Mouse (Mus musculus) ES-E14 (cell line): ENCODE results near the gene Unc5c. TPM values are rescaled to one million over a fixed set of nuclear protein-coding genes. Genes with fewer than 3 reads are reported as not detected.

Experiments
- DNase-seq: peaks from one replicate; pipeline ENCODE4 v3.0.0-alpha.2; 2013; ENCODE audit warnings: low read depth, low spot score
- H3K27ac ChIP-seq: 2 replicates; pipeline ENCODE4 v1.5.1; 2012; ENCODE audit warnings: low read depth, mild to moderate bottlenecking, low read length, moderate library complexity, mixed read lengths; ENCODE audit not compliant: poor library complexity, insufficient read depth, severe bottlenecking
- H3K36me3 ChIP-seq: 2 replicates; pipeline ENCODE4 v1.6.1; 2012; ENCODE audit warnings: mild to moderate bottlenecking, low read length, moderate library complexity, mixed read lengths; ENCODE audit not compliant: control insufficient read depth, poor library complexity, insufficient read depth, severe bottlenecking
- H3K4me1 ChIP-seq, 2 experiments: fragments of 150-350 bp in 1 of 2; sonication (generic) in 1 of 2; 2 replicates each; pipeline ENCODE4 v1.6.1; 2012; ENCODE audit warnings: low read length in 2 of 2, mild to moderate bottlenecking in 1 of 2, mixed read lengths in 1 of 2; ENCODE audit not compliant: control insufficient read depth in 2 of 2, insufficient read depth in 2 of 2, poor library complexity in 1 of 2
- H3K4me3 ChIP-seq, 2 experiments: fragments of 150-350 bp in 1 of 2; sonication (generic) in 1 of 2; 2 replicates each; pipeline ENCODE4 v1.5.1; 2012; ENCODE audit warnings: low read length in 2 of 2, low read depth in 1 of 2, mild to moderate bottlenecking in 1 of 2, mixed read lengths in 1 of 2; ENCODE audit not compliant: insufficient read depth in 1 of 2, poor library complexity in 1 of 2, severe bottlenecking in 1 of 2
- H3K9ac ChIP-seq: 2 replicates; pipeline ENCODE4 v1.6.1; 2012; ENCODE audit warnings: low read depth, mild to moderate bottlenecking, low read length, mixed read lengths; ENCODE audit not compliant: poor library complexity, insufficient read depth, severe bottlenecking
- H3K9me3 ChIP-seq: fragments of 150-350 bp; sonication (generic); 2 replicates; pipeline ENCODE4 v1.6.1; 2012; ENCODE audit warnings: low read depth, mild to moderate bottlenecking, low read length; ENCODE audit not compliant: control insufficient read depth, insufficient read depth
- CHD2 ChIP-seq: IDR thresholded peaks from 2 replicates; pipeline ENCODE4 v1.6.1; 2014; ENCODE audit warnings: mild to moderate bottlenecking, low read depth, low read length, inconsistent platforms
- HCFC1 ChIP-seq: IDR thresholded peaks from 2 replicates; pipeline ENCODE4 v1.6.1; 2012; ENCODE audit warnings: low read length, inconsistent platforms, borderline replicate concordance; ENCODE audit not compliant: insufficient read depth
- MAFK ChIP-seq: IDR thresholded peaks from 2 replicates; pipeline ENCODE4 v1.6.1; 2014; ENCODE audit warnings: mild to moderate bottlenecking, low read depth, low read length, inconsistent platforms; ENCODE audit not compliant: insufficient read depth
- ZC3H11A ChIP-seq: IDR thresholded peaks from 2 replicates; pipeline ENCODE4 v1.6.1; 2012; ENCODE audit warnings: low read depth, mild to moderate bottlenecking, inconsistent platforms, low read length, borderline replicate concordance
- ZNF384 ChIP-seq: IDR thresholded peaks from 2 replicates; pipeline ENCODE4 v1.6.1; 2012; ENCODE audit warnings: low read depth, low read length, inconsistent platforms
- in situ Hi-C, 2 experiments: fragments of 600-800 bp; cut with MboI; formaldehyde crosslinking; loops; one replicate each; pipeline ENCODE4 v1.15.1; 2025; ENCODE audit warnings: low sequenced_read_pairs in 2 of 2, inconsistent platforms in 1 of 2; ENCODE audit not compliant: unreplicated experiment in 2 of 2
- total RNA-seq: library from RNA; depleted of rRNA; stranded (reverse); fragments of 300-350 nt; gene quantifications from 2 replicates; pipeline ENCODE4 v1.2.3, GENCODE M21; 2012

Gene Unc5c
- total RNA-seq, 1 experiment, result 0.67 TPM

DNA sequence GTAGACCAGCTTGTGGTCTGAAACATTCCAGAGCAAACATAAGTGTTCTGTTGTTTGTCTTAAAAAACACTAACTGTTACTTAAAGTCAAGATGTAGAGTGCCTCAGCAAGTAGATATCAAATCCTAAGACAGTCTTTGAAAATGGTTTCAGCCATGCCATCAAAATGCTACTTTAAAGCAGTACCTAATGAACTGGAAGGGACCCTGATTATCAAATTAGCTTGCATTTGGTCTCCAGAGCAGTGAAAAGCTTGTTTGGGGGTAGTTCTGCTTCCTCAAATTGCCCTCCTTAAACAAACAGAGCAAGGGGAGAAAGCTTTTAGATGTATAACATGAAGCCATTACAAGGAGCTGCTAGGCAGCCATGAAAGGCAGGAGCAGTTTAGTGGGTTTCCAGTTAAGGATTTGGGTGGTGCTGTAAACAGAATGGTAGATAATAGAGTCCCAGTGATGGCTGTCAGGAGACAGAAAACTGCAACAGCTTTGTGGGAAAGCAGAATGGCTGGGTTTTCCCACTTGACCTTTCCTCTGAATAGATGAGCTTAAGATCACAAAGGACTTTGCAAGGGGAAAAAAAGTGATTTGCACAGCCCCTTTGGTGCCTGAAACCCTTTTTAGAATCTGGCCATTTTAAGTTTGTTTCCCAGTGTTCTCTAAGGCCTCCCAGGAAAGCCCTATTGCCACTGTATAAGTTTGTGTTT lies 116.3 kb downstream of the Unc5c start:
- DNase-seq, result no peak
- TF ChIP-seq MAFK (no peak), ZC3H11A (no peak), CHD2 (no peak), HCFC1 (no peak)
- Histone ChIP-seq H3K27ac (no peak overlapping the region), H3K9ac (no peak overlapping the region), H3K4me3 (peak overlapping the region in 1 of 2 experiments; percentile 19; a peak in 1 of 4 replicates), H3K4me1 (no peaks in the 10 kb centered on the region), H3K9me3 (no peaks in the 10 kb centered on the region), H3K36me3 (no peaks in the 10 kb centered on the region)
- in situ Hi-C loops, result no loop called here

DNA sequence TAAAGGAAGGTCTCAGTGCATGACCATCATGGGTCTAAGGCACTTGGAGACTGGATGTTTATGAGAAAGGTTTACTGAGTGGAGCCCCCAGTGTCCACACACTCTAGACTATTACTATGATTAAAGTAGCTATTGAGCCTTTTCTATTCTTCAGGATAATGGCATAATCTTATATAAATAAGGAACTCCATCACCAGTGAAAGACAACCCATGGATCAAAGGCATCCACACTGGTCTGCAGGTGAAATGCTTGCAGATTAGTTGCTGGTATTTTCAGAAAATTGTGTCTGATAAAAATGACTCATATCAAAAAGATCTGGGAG lies 116.8 kb downstream of the Unc5c start:
- DNase-seq, result no peak
- TF ChIP-seq CHD2 (no peak), HCFC1 (no peak), MAFK (no peak), ZC3H11A (no peak), ZNF384 (no peak)
- in situ Hi-C loops, result no loop called here
- no peaks in the 10 kb centered on the region for H3K4me1 ChIP-seq
- no peak overlapping the region for H3K27ac ChIP-seq
- H3K36me3 ChIP-seq, result no peaks in the 10 kb centered on the region
- no peaks in the 10 kb centered on the region for H3K9me3 ChIP-seq
- no peak overlapping the region for H3K9ac ChIP-seq
- peak overlapping the region in 1 of 2 experiments; percentile 19; a peak in 1 of 4 replicates for H3K4me3 ChIP-seq

GRCm38 (mm10) chr3:141583180-141583579 lies 118.2 kb downstream of the Unc5c start:
- DNase-seq, result no peak
- Histone ChIP-seq H3K27ac (no peak overlapping the region), H3K9me3 (no peaks in the 10 kb centered on the region), H3K36me3 (no peaks in the 10 kb centered on the region), H3K9ac (no peak overlapping the region), H3K4me3 (no peak overlapping the region), H3K4me1 (no peaks in the 10 kb centered on the region)
- in situ Hi-C loops, result no loop called here
- TF ChIP-seq CHD2 (no peak), ZC3H11A (peak; percentile 12; the same call in 1 of the 2 replicates)

DNA sequence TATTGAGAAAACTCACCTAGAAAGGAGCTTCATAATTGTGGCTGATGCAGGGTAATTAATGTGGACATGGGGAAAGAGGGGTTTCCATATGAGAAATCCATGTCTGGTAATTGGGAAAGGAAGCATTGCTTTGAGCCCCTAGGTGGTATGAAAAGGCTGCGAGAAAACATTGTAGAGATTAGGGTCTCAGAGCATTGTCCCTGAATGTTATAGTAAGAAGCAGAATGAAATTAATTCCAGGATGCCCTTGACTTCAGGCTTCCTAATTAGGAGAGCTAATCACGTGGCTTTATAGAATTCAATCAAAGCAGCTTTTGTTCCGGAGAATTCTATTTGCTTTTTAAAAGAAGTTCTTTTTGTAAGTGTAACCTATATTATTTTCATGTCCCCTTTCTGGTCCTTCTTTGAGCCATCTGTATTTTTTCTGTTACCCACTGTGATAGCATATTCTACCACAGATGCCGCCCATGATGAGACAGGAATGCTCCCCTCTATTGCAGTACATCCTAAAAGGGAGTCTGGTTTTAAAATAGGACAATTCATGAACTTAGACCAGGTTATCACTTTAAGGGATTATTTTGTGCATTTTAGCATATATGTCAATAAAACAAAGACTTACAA lies 124.5 kb downstream of the Unc5c start:
- in situ Hi-C loops, result no loop called here
- Histone ChIP-seq H3K4me1 (no peaks in the 10 kb centered on the region; a peak in 1 of 4 replicates), H3K9ac (no peak overlapping the region)

More for the DNA sequence above, 124.5 kb downstream of the Unc5c start:
- H3K4me3 ChIP-seq, result no peak overlapping the region
- H3K27ac ChIP-seq, result no peak overlapping the region
- no peaks in the 10 kb centered on the region for H3K9me3 ChIP-seq
- DNase-seq, result no peak
- H3K36me3 ChIP-seq, result no peaks in the 10 kb centered on the region
- TF ChIP-seq MAFK (no peak), CHD2 (no peak), ZNF384 (no peak), HCFC1 (no peak)
